Mouse (Mus musculus) liver, postnatal 0 days (tissue): ENCODE data around the gene Vegfa. TPM values are rescaled to one million over a fixed set of nuclear protein-coding genes. Genes with fewer than 3 reads are reported as not detected.

Experiments
- ATAC-seq: fragments of 200-750 bp; cut with Nextera tagmentation; 2 replicates; pipeline ENCODE4 v1.8.0; 2017; ENCODE audit warnings: mild to moderate bottlenecking, moderate library complexity
- DNase-seq: peaks from one replicate; pipeline ENCODE4 v3.0.0-alpha.2; 2016
- H3K27ac ChIP-seq: fragments of 300-500 bp; sonication (generic); 2 replicates; pipeline ENCODE4 v1.5.1; 2014; ENCODE audit warnings: antibody characterized with exemption, moderate library complexity, mild to moderate bottlenecking, low read depth
- H3K27me3 ChIP-seq: fragments of 300-500 bp; sonication (generic); 2 replicates; pipeline ENCODE4 v1.6.1; 2014; ENCODE audit warnings: low read length, control low read depth, mixed read lengths; ENCODE audit not compliant: insufficient read depth
- H3K36me3 ChIP-seq: fragments of 300-500 bp; sonication (generic); replicated peaks from 2 replicates; pipeline ENCODE4 v1.6.1; 2014; ENCODE audit warnings: mild to moderate bottlenecking, control low read depth, low read length, moderate library complexity, mixed read lengths; ENCODE audit not compliant: insufficient read depth
- H3K4me1 ChIP-seq: fragments of 300-500 bp; sonication (generic); 2 replicates; pipeline ENCODE4 v1.6.1; 2014; ENCODE audit warnings: antibody characterized with exemption, mild to moderate bottlenecking, control low read depth; ENCODE audit not compliant: insufficient read depth
- H3K4me2 ChIP-seq: fragments of 300-500 bp; sonication (generic); 2 replicates; pipeline ENCODE4 v1.6.1; 2014; ENCODE audit warnings: low read depth, mild to moderate bottlenecking, low read length, moderate library complexity, mixed read lengths
- H3K4me3 ChIP-seq: fragments of 300-500 bp; sonication (generic); 2 replicates; pipeline ENCODE4 v1.5.1; 2014; ENCODE audit warnings: low read depth, low read length
- H3K9ac ChIP-seq: fragments of 300-500 bp; sonication (generic); replicated peaks from 2 replicates; pipeline ENCODE4 v1.6.1; 2014; ENCODE audit warnings: mild to moderate bottlenecking, moderate library complexity
- H3K9me3 ChIP-seq: fragments of 300-500 bp; sonication (generic); 2 replicates; pipeline ENCODE4 v1.6.1; 2016; ENCODE audit warnings: mild to moderate bottlenecking, control low read depth, low read length, mixed read lengths
- CTCF ChIP-seq: sonication (generic); IDR thresholded peaks from 2 replicates; pipeline ENCODE4 v1.5.1; 2016; ENCODE audit warnings: antibody characterized with exemption, low read depth
- EP300 ChIP-seq: IDR thresholded peaks from 2 replicates; pipeline ENCODE4 v1.6.1; 2016; ENCODE audit warnings: antibody characterized with exemption, low read depth, mild to moderate bottlenecking
- WGBS: fragments of 180-500 bp; shearing (Covaris S2); extraction: QIAGEN DNeasy Blood & Tissue Kit; methylation state at CpG from one replicate; pipeline ENCODE4 v1.1.7; 2014; ENCODE audit not compliant: insufficient replicate concordance; 5-methylcytosine and 5-hydroxymethylcytosine counted together
- polyA plus RNA-seq: library from polyadenylated mRNA; unstranded; fragments of >200 nt; fragmentation: Nextera tagmentation; extraction: Ambion mirVana; gene quantifications from 2 replicates; pipeline ENCODE4 v1.2.1, GENCODE M21; 2015

The Vegfa gene
- polyA plus RNA-seq, 1 experiment from 2014 or later = 3.1 TPM

DNA sequence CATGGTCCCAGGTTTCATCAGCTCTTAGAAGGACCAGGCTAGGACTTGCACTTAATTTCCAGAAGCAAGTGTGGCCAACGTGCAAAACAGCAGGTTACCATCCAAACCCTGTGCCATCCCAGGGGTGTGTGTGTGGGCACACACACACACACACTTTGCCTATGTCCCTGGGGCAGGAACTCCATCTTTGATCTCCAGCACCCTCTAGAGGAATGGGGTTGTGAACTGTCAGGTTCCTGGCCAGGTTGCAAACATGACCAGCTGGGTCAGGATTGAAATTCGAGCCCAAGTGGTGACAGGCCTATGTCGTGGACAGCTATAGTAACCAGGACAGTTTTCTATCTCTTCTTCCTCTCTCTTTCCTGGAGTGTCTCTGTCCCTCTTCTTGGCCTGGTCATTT is 6.7 kb upstream of the Vegfa start:
- no peaks in the 10 kb centered on the region for H3K27me3 ChIP-seq
- DNase-seq (no peak), ATAC-seq (no peak)
- TF ChIP-seq CTCF = peak; percentile 42; the same call in 1 of the 2 replicates
- TF ChIP-seq EP300 = no peak
- H3K27ac ChIP-seq = no peak overlapping the region
- no peak overlapping the region for H3K4me3 ChIP-seq
- H3K4me1 ChIP-seq = peaks cover 4% of the 10 kb centered on the region; the same call in 1 of the 2 replicates
- H3K9me3 ChIP-seq = no peaks in the 10 kb centered on the region
- H3K36me3 ChIP-seq = no peaks in the 10 kb centered on the region
- no peak overlapping the region for H3K9ac ChIP-seq
- WGBS = 52% methylated on average over 3 of the region's 3 CpGs
- H3K4me2 ChIP-seq = no peak overlapping the region

DNA sequence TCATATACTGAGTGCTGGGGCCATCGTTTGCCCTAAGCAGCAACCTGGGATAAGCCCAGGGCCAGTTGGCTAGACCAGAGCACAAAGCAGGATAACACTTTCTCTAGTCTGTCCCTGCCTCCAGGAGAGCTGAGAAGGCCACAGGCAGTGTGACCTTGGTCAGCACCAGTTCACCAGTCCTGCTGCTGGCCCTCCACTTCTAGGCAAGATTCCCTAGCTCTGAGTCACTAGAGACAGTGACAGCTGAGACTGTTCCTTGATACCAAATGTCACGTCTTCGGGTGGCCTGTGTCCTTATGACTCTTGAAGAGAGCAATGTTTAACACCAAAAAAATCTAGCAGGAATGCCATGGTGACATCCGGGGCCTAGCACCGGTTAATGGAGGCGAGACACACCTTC is 4.2 kb upstream of the Vegfa start:
- peaks cover 11% of the 10 kb centered on the region for H3K4me1 ChIP-seq
- 75% methylated on average over 6 of the region's 6 CpGs for WGBS
- DNase-seq = no peak

DNA sequence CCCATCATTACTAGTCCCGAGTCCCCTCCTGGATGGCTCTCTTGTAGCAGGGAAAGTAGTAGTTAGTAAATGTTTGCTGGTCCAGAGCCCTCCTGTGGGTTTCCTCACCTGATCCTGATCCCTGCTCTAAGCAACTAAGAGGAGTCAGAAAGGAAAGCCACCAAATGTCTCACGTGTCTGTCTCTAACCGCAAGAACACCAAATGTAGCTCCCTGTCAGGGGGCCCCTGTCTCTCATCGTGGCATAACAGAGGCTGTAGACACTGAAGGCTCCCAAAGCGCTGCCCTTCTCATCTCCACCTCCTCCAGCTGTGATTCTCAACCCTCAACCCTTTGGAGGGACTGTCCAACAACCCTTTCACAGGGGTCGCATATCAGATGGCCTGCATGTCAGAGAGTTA is 1.9 kb upstream of the Vegfa start:
- no peak overlapping the region for H3K4me3 ChIP-seq
- H3K36me3 ChIP-seq = no peaks in the 10 kb centered on the region
- no peak overlapping the region for H3K4me2 ChIP-seq
- H3K9ac ChIP-seq = no peak overlapping the region
- H3K9me3 ChIP-seq = no peaks in the 10 kb centered on the region
- ATAC-seq (no peak), DNase-seq (no peak)
- no peak overlapping the region for H3K27ac ChIP-seq
- peaks cover 11% of the 10 kb centered on the region for H3K4me1 ChIP-seq
- no peaks in the 10 kb centered on the region for H3K27me3 ChIP-seq
- WGBS = 39% methylated on average over 6 of the region's 6 CpGs
- no peak for TF ChIP-seq CTCF
- no peak for TF ChIP-seq EP300

More for the DNA sequence above, 4.2 kb upstream of the Vegfa start:
- ATAC-seq = no peak
- H3K36me3 ChIP-seq = no peaks in the 10 kb centered on the region
- no peaks in the 10 kb centered on the region for H3K27me3 ChIP-seq
- no peak overlapping the region for H3K4me2 ChIP-seq
- H3K9me3 ChIP-seq = no peaks in the 10 kb centered on the region
- no peak overlapping the region for H3K9ac ChIP-seq
- H3K27ac ChIP-seq = no peak overlapping the region
- TF ChIP-seq CTCF (no peak), EP300 (no peak)
- H3K4me3 ChIP-seq = no peak overlapping the region

DNA sequence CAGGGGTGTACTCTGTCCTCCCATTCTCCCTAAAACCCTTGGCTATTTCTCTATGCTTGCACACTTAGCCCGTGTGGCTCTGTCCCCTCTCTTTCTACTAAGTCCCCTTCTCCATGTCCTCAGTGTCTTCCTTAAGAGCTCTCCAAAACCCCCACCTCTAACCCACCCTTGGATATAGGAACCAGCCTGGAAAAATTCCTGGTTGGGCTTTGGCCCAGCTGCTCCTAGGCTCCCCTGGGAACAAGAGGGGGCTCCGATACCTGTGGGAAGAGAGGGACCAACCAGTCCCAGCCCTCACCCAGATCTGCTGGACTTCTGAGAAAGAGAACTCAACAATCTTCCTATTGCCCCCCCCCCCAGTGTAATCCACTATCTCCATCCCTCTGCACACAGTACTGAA is 1.4 kb upstream of the Vegfa start:
- Histone ChIP-seq H3K27me3 (no peaks in the 10 kb centered on the region), H3K27ac (no peak overlapping the region), H3K4me1 (peaks cover 16% of the 10 kb centered on the region), H3K4me2 (no peak overlapping the region), H3K9ac (no peak overlapping the region), H3K9me3 (no peaks in the 10 kb centered on the region), H3K36me3 (no peaks in the 10 kb centered on the region), H3K4me3 (no peak overlapping the region)
- ATAC-seq = no peak
- TF ChIP-seq CTCF (no peak), EP300 (no peak)
- 53% methylated on average over 2 of the region's 2 CpGs for WGBS
- DNase-seq = no peak

DNA sequence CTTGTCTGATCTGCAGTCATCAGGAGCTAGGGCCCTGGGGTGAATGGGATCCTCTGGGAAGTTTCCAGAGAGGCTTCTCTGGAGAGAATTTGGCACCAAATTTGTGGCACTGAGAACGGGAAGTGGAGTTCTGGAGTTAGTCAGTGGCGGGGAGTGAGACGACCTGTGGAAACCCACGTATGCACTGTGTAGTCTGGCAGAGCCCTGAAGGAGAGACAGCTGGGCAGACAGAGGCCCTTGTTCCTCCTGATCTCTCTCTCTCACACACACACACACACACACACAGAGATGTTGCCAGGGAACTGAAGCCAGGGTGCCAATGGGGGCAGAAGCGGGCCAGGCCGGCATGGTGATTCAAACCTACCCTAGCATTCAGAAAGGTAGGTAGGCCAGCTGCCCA is 953 bp upstream of the Vegfa start:
- DNase-seq (no peak), ATAC-seq (no peak)
- 46% methylated on average over 6 of the region's 6 CpGs for WGBS
- Histone ChIP-seq H3K9ac (no peak overlapping the region), H3K9me3 (no peaks in the 10 kb centered on the region), H3K27ac (no peak overlapping the region), H3K27me3 (no peaks in the 10 kb centered on the region), H3K4me3 (no peak overlapping the region), H3K36me3 (no peaks in the 10 kb centered on the region), H3K4me2 (peak overlapping the region; percentile 91; the same call in 1 of the 2 replicates), H3K4me1 (peaks cover 20% of the 10 kb centered on the region)
- TF ChIP-seq EP300 (no peak), CTCF (no peak)

DNA sequence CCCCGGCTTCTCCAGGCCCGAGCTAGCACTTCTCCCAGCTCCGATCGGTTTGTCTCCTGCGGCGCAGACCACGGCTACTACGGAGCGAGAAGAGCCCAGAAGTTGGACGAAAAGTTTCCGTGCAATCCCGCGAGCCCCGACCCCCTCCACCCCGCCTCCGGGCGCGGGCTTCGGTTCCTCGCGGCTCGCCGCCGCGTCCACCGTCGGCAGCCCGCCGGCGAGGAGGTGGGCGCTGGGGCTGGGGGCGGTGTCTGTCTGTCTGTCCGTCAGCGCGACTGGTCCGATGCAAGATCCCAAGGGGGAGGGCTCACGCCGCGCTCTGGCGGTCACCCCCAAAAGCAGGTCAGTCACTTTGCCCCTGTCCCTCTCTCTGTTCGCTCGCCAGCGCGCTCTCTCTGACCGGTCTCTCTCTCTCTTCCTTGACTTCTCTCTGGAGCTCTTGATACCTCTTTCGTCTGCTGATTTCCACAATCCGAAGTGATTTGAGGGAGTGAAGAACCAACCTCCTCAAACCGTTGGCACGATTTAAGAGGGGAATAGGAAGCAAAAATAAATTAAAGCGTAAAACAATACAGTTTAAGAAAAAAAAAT is 453 bp downstream of the Vegfa start:
- peak overlapping the region; percentile 91 for H3K4me2 ChIP-seq
- H3K9me3 ChIP-seq = no peaks in the 10 kb centered on the region
- no peaks in the 10 kb centered on the region for H3K27me3 ChIP-seq
- no peaks in the 10 kb centered on the region; the same call in 1 of the 2 replicates for H3K36me3 ChIP-seq
- DNase-seq (peak; percentile 76), ATAC-seq (peak; percentile 35)
- under 1% methylated on average over 50 of the region's 50 CpGs for WGBS
- peak overlapping the region; percentile 82 for H3K9ac ChIP-seq
- H3K4me3 ChIP-seq = peak overlapping the region; percentile 89
- TF ChIP-seq EP300 = no peak
- H3K4me1 ChIP-seq = peaks cover 35% of the 10 kb centered on the region
- H3K27ac ChIP-seq = peak overlapping the region; percentile 93
